Mouse (Mus musculus): ENCODE measurements around the gene Rnf6.

The Rnf6 gene

GRCm38 (mm10) chr5:146220879-146221714 is at the start of gene Rnf6:
Gene Rnf6, minus strand, starts transcription at chr5:146221555.
- in situ Hi-C loops (cut with MboI, MseI): loop anchor here (10.0 to 25.0 kb wide), 6 partner anchors 841 to 1984 kb away; partner anchors contain the start of genes Bri3 (in 1 of the 2), Pomp (in 1 of the 2), Tmem130 (in 1 of the 2) and Trrap (in 1 of the 2)

- in situ Hi-C loops (cut with MboI, MseI): no loop called here
Measured at GRCm38 (mm10) chr5:146270593-146270992, 49.2 kb upstream of the Rnf6 start.

- in situ Hi-C loops (cut with MboI, MseI): loop anchor here in 1 of 2 experiments (5.0 kb wide), 1 partner anchor 65 kb away; no protein-coding TSS in a partner anchor
Measured at GRCm38 (mm10) chr5:146267776-146268175, 46.4 kb upstream of the Rnf6 start.

- in situ Hi-C loops (cut with MboI, MseI): loop anchor here in 1 of 2 experiments (5.0 kb wide), 1 partner anchor 64 kb away; no protein-coding TSS in a partner anchor
Measured at GRCm38 (mm10) chr5:146265934-146266591, 44.7 kb upstream of the Rnf6 start.

- in situ Hi-C loops (cut with MboI, MseI): loop anchor here in 1 of 2 experiments (5.0 kb wide), 1 partner anchor 328 kb away; no protein-coding TSS in a partner anchor
Measured at GRCm38 (mm10) chr5:146260003-146260402, 38.6 kb upstream of the Rnf6 start.

- in situ Hi-C loops (cut with MboI, MseI): no loop called here
Measured at GRCm38 (mm10) chr5:146253644-146254043, 32.3 kb upstream of the Rnf6 start.

- in situ Hi-C loops (cut with MboI, MseI): no loop called here
Measured at GRCm38 (mm10) chr5:146251663-146252429, 30.5 kb upstream of the Rnf6 start.

- in situ Hi-C loops (cut with MboI, MseI): no loop called here
Measured at GRCm38 (mm10) chr5:146250369-146251075, 29.2 kb upstream of the Rnf6 start.

GRCm38 (mm10) chr5:146248746-146249145 is 27.4 kb upstream of the Rnf6 start:
- in situ Hi-C loops (cut with MboI, MseI): loop anchor here in 1 of 2 experiments (25.0 kb wide), 2 partner anchors 589 to 1039 kb away; partner anchors contain the start of genes Rasl11a and Rpl21

- in situ Hi-C loops (cut with MboI, MseI): loop anchor here in 1 of 2 experiments (25.0 kb wide), 2 partner anchors 590 to 1040 kb away; partner anchors contain the start of genes Rasl11a and Rpl21
Measured at GRCm38 (mm10) chr5:146247709-146248108, 26.4 kb upstream of the Rnf6 start.

- in situ Hi-C loops (cut with MboI, MseI): loop anchor here in 1 of 2 experiments (25.0 kb wide), 2 partner anchors 591 to 1041 kb away; partner anchors contain the start of genes Rasl11a and Rpl21
Measured at GRCm38 (mm10) chr5:146246386-146246785, 25.0 kb upstream of the Rnf6 start.

GRCm38 (mm10) chr5:146245646-146246370 is 24.5 kb upstream of the Rnf6 start:
- in situ Hi-C loops (cut with MboI, MseI): loop anchor here in 1 of 2 experiments (25.0 kb wide), 2 partner anchors 591 to 1041 kb away; partner anchors contain the start of genes Rasl11a and Rpl21

GRCm38 (mm10) chr5:146245193-146245592 is 23.8 kb upstream of the Rnf6 start:
- in situ Hi-C loops (cut with MboI, MseI): loop anchor here in 1 of 2 experiments (25.0 kb wide), 2 partner anchors 592 to 1042 kb away; partner anchors contain the start of genes Rasl11a and Rpl21

- in situ Hi-C loops (cut with MboI, MseI): loop anchor here in 1 of 2 experiments (25.0 kb wide), 2 partner anchors 596 to 1046 kb away; partner anchors contain the start of genes Rasl11a and Rpl21
Measured at GRCm38 (mm10) chr5:146241202-146241601, 19.8 kb upstream of the Rnf6 start.

- in situ Hi-C loops (cut with MboI, MseI): loop anchor here in 1 of 2 experiments (25.0 kb wide), 2 partner anchors 597 to 1047 kb away; partner anchors contain the start of genes Rasl11a and Rpl21
Measured at GRCm38 (mm10) chr5:146240771-146241170, 19.4 kb upstream of the Rnf6 start.

GRCm38 (mm10) chr5:146238274-146238673 is 16.9 kb upstream of the Rnf6 start:
- in situ Hi-C loops (cut with MboI, MseI): loop anchor here in 1 of 2 experiments (5.0 to 25.0 kb wide), 3 partner anchors 49 to 1049 kb away; partner anchors contain the start of genes Rasl11a and Rpl21

- in situ Hi-C loops (cut with MboI, MseI): loop anchor here in 1 of 2 experiments (25.0 kb wide), 2 partner anchors 603 to 1053 kb away; partner anchors contain the start of genes Rasl11a and Rpl21
Measured at GRCm38 (mm10) chr5:146234336-146234735, 13.0 kb upstream of the Rnf6 start.

GRCm38 (mm10) chr5:146232816-146233215 is 11.5 kb upstream of the Rnf6 start:
- in situ Hi-C loops (cut with MboI, MseI): loop anchor here in 1 of 2 experiments (25.0 kb wide), 2 partner anchors 604 to 1054 kb away; partner anchors contain the start of genes Rasl11a and Rpl21

Data from T-helper 17 cell (primary cell).